Mouse (Mus musculus) ES-Bruce4 (cell line): Measurements from ENCODE around the gene Jak3. TPM values are rescaled to one million over a fixed set of nuclear protein-coding genes. Genes with fewer than 3 reads are reported as not detected.

Source experiments
- H3K27ac ChIP-seq: 2 replicates; pipeline ENCODE4 v1.5.1; 2012; ENCODE audit warnings: low read length, inconsistent platforms; ENCODE audit not compliant: insufficient read depth
- H3K27me3 ChIP-seq: 2 replicates; pipeline ENCODE4 v1.6.1; 2012; ENCODE audit warnings: mild to moderate bottlenecking, low read length, inconsistent platforms; ENCODE audit not compliant: control insufficient read depth, poor library complexity, insufficient read depth, severe bottlenecking
- H3K36me3 ChIP-seq: 2 replicates; pipeline ENCODE4 v1.6.1; 2012; ENCODE audit warnings: inconsistent platforms, mild to moderate bottlenecking, low read length, moderate library complexity; ENCODE audit not compliant: control insufficient read depth, poor library complexity, insufficient read depth, severe bottlenecking
- H3K4me1 ChIP-seq: one replicate; pipeline ENCODE4 v1.8.1; 2011; ENCODE audit warnings: low read length; ENCODE audit not compliant: control insufficient read depth, insufficient read depth
- H3K4me3 ChIP-seq: 2 replicates; pipeline ENCODE4 v1.5.1; 2011; ENCODE audit warnings: low read depth, mild to moderate bottlenecking, low read length
- H3K9ac ChIP-seq: 2 replicates; pipeline ENCODE4 v1.6.1; 2012; ENCODE audit warnings: low read depth, mild to moderate bottlenecking, inconsistent platforms; ENCODE audit not compliant: poor library complexity, severe bottlenecking
- H3K9me3 ChIP-seq: replicated peaks from 2 replicates; pipeline ENCODE4 v1.6.1; 2012; ENCODE audit warnings: mild to moderate bottlenecking, low read length, inconsistent platforms; ENCODE audit not compliant: control insufficient read depth, poor library complexity, insufficient read depth, severe bottlenecking
- CTCF ChIP-seq: IDR thresholded peaks from one replicate; pipeline ENCODE4 v1.8.1; 2011; ENCODE audit warnings: low read depth, low read length
- EP300 ChIP-seq: IDR thresholded peaks from 2 replicates; pipeline ENCODE4 v1.6.1; 2011; ENCODE audit warnings: low read depth, low read length; ENCODE audit not compliant: insufficient read depth
- POLR2A ChIP-seq: IDR thresholded peaks from one replicate; pipeline ENCODE4 v1.8.1; 2011; ENCODE audit warnings: low read length; ENCODE audit not compliant: insufficient read depth
- polyA plus RNA-seq: library from polyadenylated mRNA; stranded (reverse); fragments of >200 nt; gene quantifications from 2 replicates; pipeline ENCODE4 v1.2.4, GENCODE M21; 2011; ENCODE audit warnings: low read depth; ENCODE audit not compliant: missing spikeins, insufficient read depth, insufficient read length

Jak3 gene
- polyA plus RNA-seq, 1 experiment = 9.7 TPM

DNA sequence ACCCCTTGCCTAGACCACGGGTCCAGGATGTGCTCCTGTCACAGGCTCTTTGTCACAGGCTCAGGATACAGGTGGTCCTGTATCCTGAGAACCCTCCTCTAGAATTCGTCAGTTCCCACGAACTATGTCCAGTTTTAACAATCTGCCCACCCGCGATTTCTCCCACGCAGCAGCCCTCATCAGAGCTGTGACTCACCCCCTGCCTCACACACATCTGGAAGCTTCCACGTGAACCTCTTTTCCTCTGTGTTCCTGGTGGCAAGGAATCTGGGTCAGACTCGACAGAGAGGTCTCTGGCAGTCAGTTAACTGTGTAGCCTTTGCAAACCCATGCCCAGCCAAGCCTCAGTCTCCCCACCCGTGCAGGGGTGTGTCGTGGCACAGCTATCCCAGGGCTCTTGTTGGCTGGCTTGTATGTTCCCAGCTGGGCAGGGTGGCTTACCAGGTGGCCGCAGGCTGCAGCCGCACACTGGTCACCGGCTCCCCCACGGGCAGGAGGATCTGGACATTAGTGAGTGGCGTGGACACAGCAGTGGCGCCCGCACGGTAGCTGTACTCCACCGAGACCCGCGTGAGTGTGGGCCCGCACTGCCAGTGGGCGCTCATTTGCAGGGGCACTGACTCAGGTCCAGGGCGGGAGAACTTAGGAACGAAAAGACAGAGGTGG is 33.2 kb downstream of the Jak3 start:
- no peak overlapping the region for H3K27ac ChIP-seq
- H3K36me3 ChIP-seq = no peaks in the 10 kb centered on the region
- H3K27me3 ChIP-seq = no peaks in the 10 kb centered on the region
- no peaks in the 10 kb centered on the region for H3K4me1 ChIP-seq
- TF ChIP-seq EP300 = no peak
- no peak for TF ChIP-seq CTCF
- no peaks in the 10 kb centered on the region for H3K9me3 ChIP-seq
- H3K4me3 ChIP-seq = peak overlapping the region; percentile 42
- no peak overlapping the region for H3K9ac ChIP-seq

DNA sequence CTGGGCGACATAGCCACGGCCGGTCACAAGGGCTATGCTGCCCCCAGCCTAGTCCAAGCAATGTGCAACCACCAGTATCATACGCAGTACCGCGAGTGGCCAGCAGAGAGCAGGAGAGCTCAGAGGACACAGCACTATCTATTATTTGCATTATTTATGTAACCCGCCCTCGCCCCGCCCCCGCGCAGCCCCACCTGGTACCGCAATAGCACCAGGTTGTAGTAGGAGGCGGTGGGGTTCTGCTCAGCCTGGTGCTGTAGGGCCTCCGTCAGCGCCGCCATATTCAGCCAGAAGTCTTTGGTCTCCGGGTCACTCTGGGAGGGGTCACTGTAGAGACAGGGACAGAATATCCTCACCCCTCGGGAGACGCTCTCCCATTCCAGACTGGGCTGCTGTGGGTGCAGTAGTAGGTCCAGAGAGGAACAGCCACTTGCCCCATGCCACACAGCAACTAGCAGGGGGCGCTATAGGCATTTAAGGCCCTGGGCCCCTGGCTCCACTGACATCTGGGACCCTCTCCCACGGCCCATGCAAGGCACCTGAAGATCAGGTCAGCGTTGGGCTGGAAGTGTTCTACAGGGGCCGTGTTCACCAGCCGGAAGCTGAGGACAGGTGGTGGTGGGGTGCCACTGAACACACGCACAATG is 33.8 kb downstream of the Jak3 start:
- TF ChIP-seq EP300 (peak; percentile 48; the same call in 1 of the 2 replicates), CTCF (peak; percentile 95), POLR2A (no peak)
- Histone ChIP-seq H3K9ac (no peak overlapping the region), H3K36me3 (no peaks in the 10 kb centered on the region), H3K4me1 (no peaks in the 10 kb centered on the region), H3K9me3 (no peaks in the 10 kb centered on the region), H3K4me3 (peak overlapping the region; percentile 42), H3K27ac (no peak overlapping the region), H3K27me3 (no peaks in the 10 kb centered on the region)

DNA sequence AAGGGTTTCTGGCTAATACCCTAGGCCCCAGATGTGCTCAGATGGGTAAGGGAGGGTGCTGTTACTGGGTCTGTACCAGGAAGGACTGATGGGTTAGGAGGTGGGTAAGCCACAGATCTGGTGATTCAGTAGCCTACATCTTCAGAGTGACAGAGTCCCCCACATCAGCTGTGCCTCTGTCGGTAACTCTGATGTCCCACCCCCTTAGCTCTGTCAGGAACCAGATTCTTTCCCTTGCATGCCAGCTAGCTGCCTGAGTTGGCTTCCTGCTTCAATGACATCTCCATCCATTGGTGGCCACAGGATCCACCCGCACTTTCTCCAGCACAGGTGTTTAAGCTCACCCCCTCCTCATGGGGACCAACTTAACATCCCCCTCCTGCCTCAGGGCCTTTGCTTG is 35.5 kb downstream of the Jak3 start:
- no peaks in the 10 kb centered on the region for H3K36me3 ChIP-seq
- no peak overlapping the region for H3K27ac ChIP-seq
- TF ChIP-seq EP300 = no peak
- TF ChIP-seq CTCF = no peak
- TF ChIP-seq POLR2A = no peak
- no peak overlapping the region for H3K4me3 ChIP-seq
- H3K9me3 ChIP-seq = no peaks in the 10 kb centered on the region
- no peaks in the 10 kb centered on the region for H3K27me3 ChIP-seq
- H3K4me1 ChIP-seq = peaks cover 2% of the 10 kb centered on the region
- H3K9ac ChIP-seq = no peak overlapping the region

DNA sequence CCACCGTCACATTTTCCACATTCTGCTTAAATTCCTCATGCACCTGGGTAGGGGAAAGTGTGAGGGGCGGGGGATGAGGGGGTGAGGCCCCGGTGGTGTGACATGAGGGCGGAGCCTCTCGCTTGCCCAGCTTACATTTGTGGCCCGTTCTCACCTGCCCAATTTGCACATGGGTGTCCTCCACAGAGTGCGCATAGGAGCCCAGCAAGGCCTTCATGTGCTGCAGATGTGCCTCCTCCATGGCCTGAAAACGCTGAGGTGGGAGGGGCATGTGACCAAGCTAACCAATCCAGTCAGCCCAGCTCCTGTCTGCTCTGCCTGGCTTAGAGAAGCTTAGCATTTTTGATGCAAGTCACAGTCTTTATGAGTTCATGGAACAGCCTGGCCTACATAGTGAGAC is 39.4 kb downstream of the Jak3 start:
- Histone ChIP-seq H3K4me1 (peaks cover 2% of the 10 kb centered on the region), H3K36me3 (no peaks in the 10 kb centered on the region), H3K9me3 (no peaks in the 10 kb centered on the region), H3K27me3 (no peaks in the 10 kb centered on the region), H3K4me3 (no peak overlapping the region), H3K9ac (no peak overlapping the region), H3K27ac (no peak overlapping the region)
- TF ChIP-seq POLR2A (no peak), CTCF (no peak), EP300 (no peak)

DNA sequence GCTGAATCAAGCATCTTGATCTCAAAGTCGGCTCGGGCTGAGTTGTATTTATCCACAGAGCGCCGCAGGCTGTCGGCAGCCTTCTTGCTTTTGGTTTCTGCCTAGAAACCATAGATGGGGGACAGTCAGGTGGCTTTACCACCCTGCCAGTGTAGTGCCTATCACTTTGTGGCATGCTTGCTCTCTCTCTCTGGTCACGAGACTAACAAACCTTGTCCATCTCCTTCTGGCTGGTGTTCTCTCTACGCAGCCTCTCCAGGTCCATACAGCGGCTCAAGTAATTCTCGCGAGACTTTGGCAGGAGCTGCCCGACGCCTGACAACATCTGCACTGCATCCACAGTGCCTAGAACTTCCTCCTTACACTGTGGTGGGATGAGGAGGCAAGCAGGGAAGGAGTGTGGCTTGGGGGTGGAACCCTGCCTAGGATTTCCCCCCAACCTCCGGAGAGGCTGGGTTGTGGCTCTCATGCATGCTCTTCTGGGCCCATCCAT is 40.5 kb downstream of the Jak3 start:
- Histone ChIP-seq H3K9me3 (no peaks in the 10 kb centered on the region), H3K36me3 (no peaks in the 10 kb centered on the region), H3K4me1 (peaks cover 2% of the 10 kb centered on the region), H3K27ac (no peak overlapping the region), H3K27me3 (no peaks in the 10 kb centered on the region), H3K4me3 (no peak overlapping the region), H3K9ac (no peak overlapping the region)
- TF ChIP-seq POLR2A (no peak), EP300 (no peak), CTCF (no peak)

DNA sequence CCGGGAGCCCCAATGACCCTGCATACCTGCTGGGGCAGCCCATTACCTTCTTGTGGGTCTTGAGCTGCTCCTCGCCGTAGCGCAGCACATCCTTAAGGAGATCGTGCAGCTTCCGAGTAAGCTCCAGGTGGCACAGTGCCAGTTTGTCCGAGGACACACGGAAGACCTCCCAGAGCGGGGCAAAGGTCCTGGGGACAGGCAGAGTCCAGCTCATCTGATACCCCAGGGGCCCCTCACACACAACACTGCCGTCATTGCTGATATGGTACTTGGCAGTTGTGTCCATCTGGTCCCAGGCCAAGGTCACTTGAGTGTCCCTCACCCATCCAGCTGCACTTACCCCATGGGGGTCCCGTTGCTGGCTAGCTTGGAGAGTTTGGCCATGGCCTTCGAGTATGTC is 41.0 kb downstream of the Jak3 start:
- H3K4me1 ChIP-seq = peaks cover 2% of the 10 kb centered on the region
- H3K9me3 ChIP-seq = no peaks in the 10 kb centered on the region
- H3K9ac ChIP-seq = no peak overlapping the region
- H3K27me3 ChIP-seq = no peaks in the 10 kb centered on the region
- H3K27ac ChIP-seq = no peak overlapping the region
- H3K36me3 ChIP-seq = no peaks in the 10 kb centered on the region
- H3K4me3 ChIP-seq = no peak overlapping the region
- TF ChIP-seq POLR2A (no peak), CTCF (no peak), EP300 (no peak)
